Mouse (Mus musculus): ENCODE results near the gene Agpat4.
A peak's percentile ranks its signal among the peaks of the same experiment; 100 is the strongest.

The Agpat4 gene

DNA sequence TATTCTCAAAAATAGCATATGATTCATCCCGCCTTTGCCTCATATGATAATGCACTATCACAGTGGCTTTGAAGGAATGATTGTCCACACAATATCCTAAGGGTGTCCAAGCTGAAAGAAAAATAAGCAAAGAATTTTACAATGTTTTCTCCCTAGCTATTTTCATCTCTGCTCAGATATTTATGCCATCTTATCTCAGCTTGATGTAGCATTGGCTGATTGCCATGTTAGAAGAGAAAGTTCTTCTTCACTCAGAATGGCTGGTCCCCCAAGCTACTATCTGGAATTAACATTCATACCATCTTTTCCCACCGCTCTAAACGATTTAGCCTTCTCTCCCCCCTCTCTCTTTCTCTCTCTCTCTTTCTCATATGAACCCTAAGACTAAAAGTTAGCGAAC, 29.3 kb downstream of the Agpat4 start:
- no peak for TF ChIP-seq POU5F1 (IDR thresholded peaks at IDR 0.05; ENCODE audit: borderline replicate concordance, low read length)
- no peak for TF ChIP-seq NANOG (IDR thresholded peaks at IDR 0.05; ENCODE audit: borderline replicate concordance, low read length)
- TF ChIP-seq CTCF (conservative IDR thresholded peaks at IDR 0.05; ENCODE audit: low read length), result no peak
- no peaks in the 10 kb centered on the region for H3K9me3 ChIP-seq (ENCODE audit: low read length)
- H3K36me3 ChIP-seq (ENCODE audit: insufficient read depth, low read length), result peaks cover 46% of the 10 kb centered on the region
- H3K4me1 ChIP-seq (replicated peaks; ENCODE audit: low read depth, low read length), result peaks cover 27% of the 10 kb centered on the region
- H3K4me3 ChIP-seq (replicated peaks; ENCODE audit: low read length), result no peak overlapping the region
- H3K27me3 ChIP-seq (ENCODE audit: insufficient read depth, low read length), result no peaks in the 10 kb centered on the region

DNA sequence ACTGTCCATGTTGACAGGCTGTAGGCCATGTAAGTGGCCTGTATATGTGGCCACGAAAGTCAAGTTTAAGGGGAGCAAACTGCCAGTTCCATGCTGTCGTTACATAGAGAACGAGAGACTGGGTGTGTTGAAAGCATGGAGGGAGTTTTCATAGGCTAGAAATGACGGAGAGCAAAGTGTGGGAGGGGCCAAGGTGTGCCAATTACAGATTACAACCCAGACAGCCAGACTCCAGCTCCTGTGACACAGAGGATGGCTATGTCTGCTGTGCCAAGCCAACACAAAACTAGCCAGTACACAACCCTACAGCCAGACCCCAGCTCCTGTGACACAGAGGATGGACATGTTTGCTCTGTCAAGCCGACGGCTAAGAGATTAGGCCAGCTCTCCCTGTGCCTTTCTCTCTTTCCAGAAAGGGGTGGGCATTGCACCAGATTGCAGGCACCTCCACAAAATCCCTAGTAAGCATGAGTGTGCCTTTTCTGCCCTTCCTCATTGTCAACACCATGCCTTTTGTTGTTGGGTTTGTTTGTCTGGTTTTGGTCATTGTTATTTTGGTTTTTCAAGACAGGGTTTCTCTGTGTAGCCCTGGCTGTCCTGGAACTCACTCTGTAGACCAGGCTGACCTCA, 30.8 kb downstream of the Agpat4 start:
- TF ChIP-seq CTCF (conservative IDR thresholded peaks at IDR 0.05; ENCODE audit: low read length), result no peak
- no peak for TF ChIP-seq POU5F1 (IDR thresholded peaks at IDR 0.05; ENCODE audit: borderline replicate concordance, low read length)
- TF ChIP-seq NANOG (IDR thresholded peaks at IDR 0.05; ENCODE audit: borderline replicate concordance, low read length), result no peak
- H3K4me1 ChIP-seq (replicated peaks; ENCODE audit: low read depth, low read length), result peaks cover 25% of the 10 kb centered on the region

DNA sequence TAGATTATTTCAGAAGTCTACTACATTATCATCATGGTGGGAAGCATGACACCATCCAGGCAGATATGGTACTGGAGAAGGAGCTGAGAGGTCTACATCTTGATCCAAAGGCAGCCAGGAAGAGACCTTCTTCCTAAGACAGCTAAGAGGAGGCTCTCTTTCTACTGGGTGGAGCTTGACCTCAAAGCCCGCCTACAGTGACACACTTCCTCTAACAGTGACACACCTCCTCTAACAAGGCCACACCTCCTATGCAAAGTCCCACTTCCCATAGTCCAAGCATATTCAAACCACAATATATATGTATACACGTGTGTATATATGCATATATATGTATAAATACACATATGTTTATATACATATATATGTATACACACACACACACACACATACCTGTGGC, 32.5 kb downstream of the Agpat4 start:
- no peak overlapping the region for H3K4me3 ChIP-seq (replicated peaks; ENCODE audit: low read length)
- TF ChIP-seq CTCF (conservative IDR thresholded peaks at IDR 0.05; ENCODE audit: low read length), result no peak
- TF ChIP-seq POU5F1 (IDR thresholded peaks at IDR 0.05; ENCODE audit: borderline replicate concordance, low read length), result no peak
- TF ChIP-seq NANOG (IDR thresholded peaks at IDR 0.05; ENCODE audit: borderline replicate concordance, low read length), result no peak
- peaks cover 39% of the 10 kb centered on the region for H3K4me1 ChIP-seq (replicated peaks; ENCODE audit: low read depth, low read length)
- no peaks in the 10 kb centered on the region for H3K9me3 ChIP-seq (ENCODE audit: low read length)
- no peaks in the 10 kb centered on the region for H3K27me3 ChIP-seq (ENCODE audit: insufficient read depth, low read length)
- H3K36me3 ChIP-seq (ENCODE audit: insufficient read depth, low read length), result peaks cover 66% of the 10 kb centered on the region

More for the DNA sequence above, 30.8 kb downstream of the Agpat4 start:
- Histone ChIP-seq H3K4me3 (replicated peaks; ENCODE audit: low read length) (no peak overlapping the region), H3K27me3 (ENCODE audit: insufficient read depth, low read length) (no peaks in the 10 kb centered on the region), H3K36me3 (ENCODE audit: insufficient read depth, low read length) (peaks cover 61% of the 10 kb centered on the region), H3K9me3 (ENCODE audit: low read length) (no peaks in the 10 kb centered on the region)

DNA sequence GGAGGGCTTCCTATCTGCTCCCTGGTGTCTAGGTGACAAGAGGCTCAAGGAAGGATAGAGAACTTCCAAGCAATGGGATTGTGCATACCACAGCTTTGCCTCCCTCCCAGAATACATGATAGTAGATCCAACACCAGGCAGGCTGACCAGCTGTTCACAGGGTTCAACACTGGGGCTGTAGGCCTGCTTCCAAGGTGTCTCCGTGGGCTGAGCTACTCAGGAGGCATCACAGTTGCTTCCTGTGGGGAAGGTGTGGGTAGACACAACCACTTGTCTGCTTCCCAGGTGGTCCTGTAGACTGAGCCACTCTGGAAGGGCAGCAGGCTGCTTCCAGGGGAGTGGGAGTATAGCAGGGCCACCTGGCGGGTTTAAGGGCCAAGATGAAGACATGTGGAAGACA, 35.8 kb downstream of the Agpat4 start:
- TF ChIP-seq CTCF (conservative IDR thresholded peaks at IDR 0.05; ENCODE audit: low read length) (no peak), NANOG (IDR thresholded peaks at IDR 0.05; ENCODE audit: borderline replicate concordance, low read length) (no peak), POU5F1 (IDR thresholded peaks at IDR 0.05; ENCODE audit: borderline replicate concordance, low read length) (no peak)
- Histone ChIP-seq H3K27me3 (ENCODE audit: insufficient read depth, low read length) (no peaks in the 10 kb centered on the region), H3K36me3 (ENCODE audit: insufficient read depth, low read length) (peaks cover 51% of the 10 kb centered on the region), H3K4me1 (replicated peaks; ENCODE audit: low read depth, low read length) (peaks cover 63% of the 10 kb centered on the region), H3K4me3 (replicated peaks; ENCODE audit: low read length) (no peak overlapping the region), H3K9me3 (ENCODE audit: low read length) (no peaks in the 10 kb centered on the region)

DNA sequence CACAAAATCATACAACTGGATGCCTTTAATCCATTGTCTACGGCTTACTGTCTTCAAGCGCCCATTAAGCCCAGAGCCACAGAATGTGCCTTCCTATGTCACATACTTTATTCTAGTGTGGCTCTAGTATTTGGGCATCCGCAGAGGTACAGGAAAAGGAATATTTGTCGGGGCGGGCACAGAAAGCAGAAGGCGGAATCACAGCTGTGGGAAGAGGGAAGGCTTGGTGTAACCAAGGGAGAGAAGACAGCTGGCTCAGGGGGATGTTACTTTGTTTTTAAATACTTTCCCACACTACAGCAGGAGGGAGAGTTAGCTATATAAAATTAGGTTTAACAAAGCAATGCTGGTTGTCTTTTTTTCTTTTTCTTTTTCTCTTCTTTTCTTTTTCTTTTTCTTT, 36.7 kb downstream of the Agpat4 start:
- Histone ChIP-seq H3K27me3 (ENCODE audit: insufficient read depth, low read length) (no peaks in the 10 kb centered on the region), H3K36me3 (ENCODE audit: insufficient read depth, low read length) (peaks cover 46% of the 10 kb centered on the region), H3K4me1 (replicated peaks; ENCODE audit: low read depth, low read length) (peaks cover 70% of the 10 kb centered on the region), H3K9me3 (ENCODE audit: low read length) (no peaks in the 10 kb centered on the region), H3K4me3 (replicated peaks; ENCODE audit: low read length) (no peak overlapping the region)
- TF ChIP-seq NANOG (IDR thresholded peaks at IDR 0.05; ENCODE audit: borderline replicate concordance, low read length), result no peak
- no peak for TF ChIP-seq POU5F1 (IDR thresholded peaks at IDR 0.05; ENCODE audit: borderline replicate concordance, low read length)
- no peak for TF ChIP-seq CTCF (conservative IDR thresholded peaks at IDR 0.05; ENCODE audit: low read length)

DNA sequence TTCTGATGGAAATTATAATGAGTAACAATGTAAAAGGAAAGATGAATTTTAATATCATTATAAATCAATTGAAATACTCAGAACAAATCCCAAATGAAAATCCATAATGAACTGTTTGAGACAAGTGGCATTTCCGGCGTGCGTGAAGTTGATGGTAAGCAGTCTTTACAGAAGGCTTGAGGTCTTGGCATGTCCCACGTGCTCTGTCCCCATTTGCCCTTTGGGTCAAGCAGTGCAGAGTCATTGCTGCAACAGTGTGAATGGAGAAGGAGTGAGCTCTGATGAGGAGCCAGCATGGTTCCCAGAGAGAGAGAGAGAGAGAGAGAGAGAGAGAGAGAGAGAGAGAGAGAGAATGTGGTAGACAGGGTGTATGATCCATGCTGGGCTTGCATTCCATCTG, 37.4 kb downstream of the Agpat4 start:
- Histone ChIP-seq H3K27me3 (ENCODE audit: insufficient read depth, low read length) (no peaks in the 10 kb centered on the region), H3K36me3 (ENCODE audit: insufficient read depth, low read length) (peaks cover 51% of the 10 kb centered on the region), H3K9me3 (ENCODE audit: low read length) (no peaks in the 10 kb centered on the region), H3K4me3 (replicated peaks; ENCODE audit: low read length) (peak overlapping the region; percentile 43; the same call in 1 of the 2 replicates), H3K4me1 (replicated peaks; ENCODE audit: low read depth, low read length) (peaks cover 73% of the 10 kb centered on the region)
- TF ChIP-seq POU5F1 (IDR thresholded peaks at IDR 0.05; ENCODE audit: borderline replicate concordance, low read length), result no peak
- TF ChIP-seq CTCF (conservative IDR thresholded peaks at IDR 0.05; ENCODE audit: low read length), result no peak
- no peak for TF ChIP-seq NANOG (IDR thresholded peaks at IDR 0.05; ENCODE audit: borderline replicate concordance, low read length)

DNA sequence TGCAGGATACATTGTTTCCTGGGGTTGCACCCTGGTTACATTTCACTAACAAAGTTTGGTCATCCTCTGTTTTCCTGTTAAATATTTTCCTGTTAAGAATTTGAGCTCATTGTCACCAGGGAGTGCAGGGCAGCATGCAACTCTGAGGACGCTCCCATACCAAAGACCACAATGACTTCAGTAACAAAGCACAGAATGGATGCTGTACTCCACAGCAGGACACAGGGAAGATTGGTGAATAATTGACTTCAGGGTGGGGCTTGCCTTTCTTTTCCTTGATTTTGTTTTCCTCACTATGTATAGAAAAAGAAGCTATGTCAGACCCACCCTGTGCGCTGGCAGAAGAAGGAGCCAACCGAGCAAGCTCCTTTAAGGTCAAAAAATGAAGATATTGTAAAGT, 38.2 kb downstream of the Agpat4 start:
- TF ChIP-seq POU5F1 (IDR thresholded peaks at IDR 0.05; ENCODE audit: borderline replicate concordance, low read length) (no peak), CTCF (conservative IDR thresholded peaks at IDR 0.05; ENCODE audit: low read length) (no peak), NANOG (IDR thresholded peaks at IDR 0.05; ENCODE audit: borderline replicate concordance, low read length) (no peak)

DNA sequence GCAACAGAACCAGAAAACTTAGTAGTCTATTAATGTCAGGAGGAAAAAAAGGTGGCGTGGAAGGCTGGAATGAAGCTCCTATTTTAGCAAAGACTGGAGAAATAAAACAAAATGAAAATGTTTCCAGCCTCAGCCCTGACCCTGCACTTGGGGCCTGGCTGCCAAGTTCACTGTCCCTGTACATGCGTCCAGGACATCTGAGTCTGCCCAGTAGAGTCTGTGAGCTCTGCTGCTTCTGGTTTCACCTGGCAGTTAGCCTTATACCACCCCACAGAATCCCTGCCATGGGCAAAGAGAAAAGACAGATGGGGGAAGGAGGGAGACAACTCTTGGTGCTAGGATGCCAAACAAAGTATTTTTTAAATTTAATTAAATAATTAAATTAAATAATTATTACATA, 38.7 kb downstream of the Agpat4 start:
- Histone ChIP-seq H3K36me3 (ENCODE audit: insufficient read depth, low read length) (peaks cover 48% of the 10 kb centered on the region), H3K4me3 (replicated peaks; ENCODE audit: low read length) (peak overlapping the region; percentile 43; the same call in 1 of the 2 replicates), H3K9me3 (ENCODE audit: low read length) (no peaks in the 10 kb centered on the region), H3K27me3 (ENCODE audit: insufficient read depth, low read length) (no peaks in the 10 kb centered on the region), H3K4me1 (replicated peaks; ENCODE audit: low read depth, low read length) (peaks cover 83% of the 10 kb centered on the region)
- no peak for TF ChIP-seq CTCF (conservative IDR thresholded peaks at IDR 0.05; ENCODE audit: low read length)
- no peak for TF ChIP-seq POU5F1 (IDR thresholded peaks at IDR 0.05; ENCODE audit: borderline replicate concordance, low read length)
- no peak for TF ChIP-seq NANOG (IDR thresholded peaks at IDR 0.05; ENCODE audit: borderline replicate concordance, low read length)

More for the DNA sequence above, 38.2 kb downstream of the Agpat4 start:
- Histone ChIP-seq H3K36me3 (ENCODE audit: insufficient read depth, low read length) (peaks cover 53% of the 10 kb centered on the region), H3K27me3 (ENCODE audit: insufficient read depth, low read length) (no peaks in the 10 kb centered on the region), H3K9me3 (ENCODE audit: low read length) (no peaks in the 10 kb centered on the region), H3K4me3 (replicated peaks; ENCODE audit: low read length) (peak overlapping the region; percentile 43; the same call in 1 of the 2 replicates), H3K4me1 (replicated peaks; ENCODE audit: low read depth, low read length) (peaks cover 79% of the 10 kb centered on the region)
